Mouse (Mus musculus): ENCODE data around the gene Btn2a2. TPM values are rescaled to one million over a fixed set of nuclear protein-coding genes. Genes with fewer than 3 reads are reported as not detected.

Btn2a2 gene
- polyA plus RNA-seq, 1 experiment from 2014 or later = 0.65 TPM

GRCm38 (mm10) chr13:23428166-23428993 lies 60.3 kb downstream of the Btn2a2 start:
- no peak for DNase-seq (ENCODE audit: low spot score)

Small RNA genes lying within 50 kb of the gene (microRNA-seq; reads per million reads assigned to microRNA genes)
- gene Gm44297 (ENCODE audit: borderline number of aligned reads) = not detected
- gene n-TStga1 (ENCODE audit: borderline number of aligned reads) = 1.2 reads per million

Other genes starting within 250 kb of the Btn2a2 start
- not detected in 2 replicates for gene Vmn1r223, start 241.7 kb downstream of the Btn2a2 start, polyA plus RNA-seq (2015; fragmentation: Nextera tagmentation; extraction: Ambion mirVana)
- gene Zfp322a, start 119.6 kb downstream of the Btn2a2 start, polyA plus RNA-seq (2015; fragmentation: Nextera tagmentation; extraction: Ambion mirVana) = 33.0 and 34.5 TPM in 2 replicates
- gene Abt1, start 65.0 kb downstream of the Btn2a2 start, polyA plus RNA-seq (2015; fragmentation: Nextera tagmentation; extraction: Ambion mirVana) = 13.8 and 15.1 TPM in 2 replicates
- gene Btn1a1, start 23.0 kb downstream of the Btn2a2 start, polyA plus RNA-seq (2015; fragmentation: Nextera tagmentation; extraction: Ambion mirVana) = 0.17 and 0.27 TPM in 2 replicates
- gene Hist1h4h, start 42.2 kb upstream of the Btn2a2 start, polyA plus RNA-seq (2015; fragmentation: Nextera tagmentation; extraction: Ambion mirVana) = 24.2 and 31.5 TPM in 2 replicates
- gene Hist1h2af, start 45.0 kb upstream of the Btn2a2 start, polyA plus RNA-seq (2015; fragmentation: Nextera tagmentation; extraction: Ambion mirVana) = 32.3 and 49.5 TPM in 2 replicates
- gene Hist1h3g, start 46.6 kb upstream of the Btn2a2 start, polyA plus RNA-seq (2015; fragmentation: Nextera tagmentation; extraction: Ambion mirVana) = 27.6 and 43.7 TPM in 2 replicates
- 1.6 and 1.9 TPM in 2 replicates for gene Hist1h2bh, start 54.5 kb upstream of the Btn2a2 start, polyA plus RNA-seq (2015; fragmentation: Nextera tagmentation; extraction: Ambion mirVana)
- gene Hist1h3f, start 55.2 kb upstream of the Btn2a2 start, polyA plus RNA-seq (2015; fragmentation: Nextera tagmentation; extraction: Ambion mirVana) = 4.8 and 9.0 TPM in 2 replicates
- 8.9 and 17.7 TPM in 2 replicates for gene Hist1h4f, start 62.8 kb upstream of the Btn2a2 start, polyA plus RNA-seq (2015; fragmentation: Nextera tagmentation; extraction: Ambion mirVana)
- 1.1 and 1.3 TPM in 2 replicates for gene Hist1h1d, start 64.4 kb upstream of the Btn2a2 start, polyA plus RNA-seq (2015; fragmentation: Nextera tagmentation; extraction: Ambion mirVana)
- gene Hist1h3e, start 73.5 kb upstream of the Btn2a2 start, polyA plus RNA-seq (2015; fragmentation: Nextera tagmentation; extraction: Ambion mirVana) = 16.5 and 20.8 TPM in 2 replicates
- gene Hist1h2ae, start 82.4 kb upstream of the Btn2a2 start, polyA plus RNA-seq (2015; fragmentation: Nextera tagmentation; extraction: Ambion mirVana) = 198 and 214 TPM in 2 replicates
- gene Hist1h2bg, start 82.5 kb upstream of the Btn2a2 start, polyA plus RNA-seq (2015; fragmentation: Nextera tagmentation; extraction: Ambion mirVana) = 32.3 and 46.0 TPM in 2 replicates
- 22.7 and 39.0 TPM in 2 replicates for gene Hist1h2bf, start 85.3 kb upstream of the Btn2a2 start, polyA plus RNA-seq (2015; fragmentation: Nextera tagmentation; extraction: Ambion mirVana)
- 7.2 and 11.3 TPM in 2 replicates for gene Hist1h2ad, start 85.5 kb upstream of the Btn2a2 start, polyA plus RNA-seq (2015; fragmentation: Nextera tagmentation; extraction: Ambion mirVana)
- 9.4 and 13.3 TPM in 2 replicates for gene Hist1h3d, start 86.9 kb upstream of the Btn2a2 start, polyA plus RNA-seq (2015; fragmentation: Nextera tagmentation; extraction: Ambion mirVana)
- 273 and 292 TPM in 2 replicates for gene Hist1h4d, start 92.7 kb upstream of the Btn2a2 start, polyA plus RNA-seq (2015; fragmentation: Nextera tagmentation; extraction: Ambion mirVana)
- gene Hist1h2be, start 132.3 kb upstream of the Btn2a2 start, polyA plus RNA-seq (2015; fragmentation: Nextera tagmentation; extraction: Ambion mirVana) = 1.5 and 2.5 TPM in 2 replicates
- gene Hist1h1e, start 133.7 kb upstream of the Btn2a2 start, polyA plus RNA-seq (2015; fragmentation: Nextera tagmentation; extraction: Ambion mirVana) = 33.4 and 35.1 TPM in 2 replicates
- 1.6 and 2.0 TPM in 2 replicates for gene Hist1h2ac, start 195.1 kb upstream of the Btn2a2 start, polyA plus RNA-seq (2015; fragmentation: Nextera tagmentation; extraction: Ambion mirVana)
- 61.5 and 62.8 TPM in 2 replicates for gene Hist1h2bc, start 195.3 kb upstream of the Btn2a2 start, polyA plus RNA-seq (2015; fragmentation: Nextera tagmentation; extraction: Ambion mirVana)
- not detected in 2 replicates for gene Hist1h1t, start 207.0 kb upstream of the Btn2a2 start, polyA plus RNA-seq (2015; fragmentation: Nextera tagmentation; extraction: Ambion mirVana)
- 22.4 and 29.5 TPM in 2 replicates for gene Hist1h4c, start 209.6 kb upstream of the Btn2a2 start, polyA plus RNA-seq (2015; fragmentation: Nextera tagmentation; extraction: Ambion mirVana)
- 9.4 and 9.7 TPM in 2 replicates for gene Hfe, start 222.0 kb upstream of the Btn2a2 start, polyA plus RNA-seq (2015; fragmentation: Nextera tagmentation; extraction: Ambion mirVana)
- gene Hist1h1c, start 250.0 kb upstream of the Btn2a2 start, polyA plus RNA-seq (2015; fragmentation: Nextera tagmentation; extraction: Ambion mirVana) = 37.5 and 44.7 TPM in 2 replicates